Mouse (Mus musculus) left cerebral cortex, adult 8-10 months (tissue): ENCODE measurements around the gene Faiml. TPM values are rescaled to one million over a fixed set of nuclear protein-coding genes. Genes with fewer than 3 reads are reported as not detected.

Experiments used
- DNase-seq, 2 experiments: peaks; one replicate each; pipeline ENCODE4 v3.0.0; 2022; ENCODE audit warnings: low spot score in 2 of 2
- total RNA-seq, 4 experiments: library from RNA; stranded (reverse); gene quantifications; 2 replicates each; pipeline ENCODE4 v1.2.4; 2022

Faiml gene
- total RNA-seq, 4 experiments from 2014 or later = not detected

GRCm38 (mm10) chr9:99180272-99180671 is 56.8 kb downstream of the Faiml start:
- no peak for DNase-seq

Other genes with a start within 250 kb of the Faiml start
- gene Gm1123, start 201.5 kb downstream of the Faiml start, total RNA-seq = under 1 TPM in 1 of 4 experiments, not detected in 3; 0.23 TPM
- 10 to 100 TPM; 21.1 to 25.4 (median 24.5) TPM for gene Pik3cb, start 96.6 kb downstream of the Faiml start, total RNA-seq
- gene Cep70, start 6.1 kb upstream of the Faiml start, total RNA-seq = 10 to 100 TPM; 23.9 to 26.4 (median 25.6) TPM
- 1 to 10 TPM; 1.2 to 3.0 (median 2.3) TPM for gene Esyt3, start 121.3 kb upstream of the Faiml start, total RNA-seq
- 100 to 1,000 TPM; 140 to 166 (median 153) TPM for gene Mras, start 200.1 kb upstream of the Faiml start, total RNA-seq
- under 1 TPM in 3 of 4 experiments, not detected in 1; 0.37 to 0.72 (median 0.44) TPM for gene Nme9, start 214.2 kb upstream of the Faiml start, total RNA-seq